ENCODE assay signal across 30 mouse cellular contexts in genomic region chr5:116950280-116950881, GRCm38 (mm10).
A peak's percentile ranks its signal among the peaks of the same experiment; 100 is the strongest.
DNase-seq lines count a peak whose midpoint lies in the region; ATAC-seq lines count a peak whose summit lies in the region.
"Had no signal": no experiment of that assay in that cellular context is flagged by ENCODE, and none has a peak within 500 bp of the region (broad histone marks: within the 10 kb centered on the region; RNA-seq: fewer than 3 reads in every experiment).

No protein-coding gene starts in this region.

- no peak overlapping the region for H3K27ac ChIP-seq in forebrain, embryonic 12.5 days
- H3K27ac ChIP-seq in forebrain, embryonic 14.5 days (ENCODE audit: low read depth, low read length) = no peak overlapping the region
- H3K27ac ChIP-seq in heart, embryonic 11.5 days (ENCODE audit: low read depth, low read length) = no peak overlapping the region
- H3K27ac ChIP-seq: embryonic facial prominence, embryonic 10.5 days; embryonic facial prominence, embryonic 13.5 days; forebrain, embryonic 13.5 days; heart, adult 2 months; heart, embryonic 15.5 days; hindbrain, embryonic 12.5 days; hindbrain, embryonic 15.5 days had no signal

- no peaks in the 10 kb centered on the region for H3K9me3 ChIP-seq in forebrain, embryonic 12.5 days
- no peaks in the 10 kb centered on the region for H3K9me3 ChIP-seq in forebrain, embryonic 14.5 days (replicated peaks; ENCODE audit: control insufficient read depth, low read length)
- no peaks in the 10 kb centered on the region for H3K9me3 ChIP-seq in heart, embryonic 11.5 days (replicated peaks; ENCODE audit: control insufficient read depth, low read length)
- H3K9me3 ChIP-seq: embryonic facial prominence, embryonic 10.5 days; embryonic facial prominence, embryonic 13.5 days; forebrain, embryonic 13.5 days; heart, embryonic 15.5 days; hindbrain, embryonic 12.5 days; hindbrain, embryonic 15.5 days had no signal

- no peak overlapping the region for H3K4me3 ChIP-seq in forebrain, embryonic 12.5 days (replicated peaks)
- no peak overlapping the region for H3K4me3 ChIP-seq in forebrain, embryonic 14.5 days (ENCODE audit: low read depth, low read length)
- no peak overlapping the region for H3K4me3 ChIP-seq in heart, embryonic 11.5 days (ENCODE audit: low read depth, low read length)
- H3K4me3 ChIP-seq: embryonic facial prominence, embryonic 10.5 days; embryonic facial prominence, embryonic 13.5 days; erythroblast, embryonic 14.5 days; forebrain, embryonic 13.5 days; heart, adult 2 months; heart, embryonic 15.5 days; hindbrain, embryonic 12.5 days; hindbrain, embryonic 15.5 days had no signal

- 0 out of 2 replicates have a peak, but pooled peaks have one; percentile 27 for ATAC-seq in forebrain, embryonic 12.5 days (ENCODE audit: low FRiP score)
- no peak for ATAC-seq in forebrain, embryonic 14.5 days
- ATAC-seq in heart, embryonic 11.5 days (replicated peaks; ENCODE audit: insufficient number of reproducible peaks, low FRiP score, low TSS enrichment) = peak; percentile 52; the same call in 1 of the 2 replicates
- ATAC-seq: activated CD4-positive, CD25-positive, alpha-beta regulatory T cell, adult 4 months; forebrain, embryonic 13.5 days; forebrain, postnatal 0 days; intestine, postnatal 0 days; Patski had no signal

- no peaks in the 10 kb centered on the region for H3K27me3 ChIP-seq in forebrain, embryonic 12.5 days
- H3K27me3 ChIP-seq in forebrain, embryonic 14.5 days (replicated peaks; ENCODE audit: control insufficient read depth, insufficient read depth, low read length) = no peaks in the 10 kb centered on the region
- H3K27me3 ChIP-seq in heart, embryonic 11.5 days (ENCODE audit: control insufficient read depth, insufficient read depth, low read length) = no peaks in the 10 kb centered on the region
- H3K27me3 ChIP-seq: embryonic facial prominence, embryonic 13.5 days; forebrain, embryonic 13.5 days; heart, embryonic 15.5 days; hindbrain, embryonic 12.5 days; hindbrain, embryonic 15.5 days; Patski had no signal

- no peaks in the 10 kb centered on the region for H3K4me1 ChIP-seq in forebrain, embryonic 12.5 days
- H3K4me1 ChIP-seq in forebrain, embryonic 14.5 days (ENCODE audit: control insufficient read depth, insufficient read depth, low read length) = no peaks in the 10 kb centered on the region
- no peaks in the 10 kb centered on the region for H3K4me1 ChIP-seq in heart, embryonic 11.5 days (ENCODE audit: control insufficient read depth, insufficient read depth, low read length)
- H3K4me1 ChIP-seq: embryonic facial prominence, embryonic 10.5 days; embryonic facial prominence, embryonic 13.5 days; forebrain, embryonic 13.5 days; heart, embryonic 15.5 days; hindbrain, embryonic 12.5 days; hindbrain, embryonic 15.5 days had no signal

- 24% methylated on average over 4 of the region's 4 CpGs for WGBS in forebrain, embryonic 12.5 days
- WGBS in forebrain, embryonic 14.5 days = 9% methylated on average over 4 of the region's 4 CpGs
- WGBS in heart, embryonic 11.5 days (ENCODE audit: insufficient replicate concordance) = 5% methylated on average over 4 of the region's 4 CpGs

- no peak overlapping the region for H3K9ac ChIP-seq in forebrain, embryonic 12.5 days
- no peak overlapping the region for H3K9ac ChIP-seq in forebrain, embryonic 14.5 days (ENCODE audit: low read length)
- H3K9ac ChIP-seq in heart, embryonic 11.5 days (ENCODE audit: low read depth, low read length) = no peak overlapping the region
- H3K9ac ChIP-seq: embryonic facial prominence, embryonic 13.5 days; forebrain, embryonic 13.5 days; forebrain, postnatal 0 days; heart, embryonic 15.5 days; hindbrain, embryonic 12.5 days; hindbrain, embryonic 15.5 days had no signal

- H3K4me2 ChIP-seq in forebrain, embryonic 12.5 days = no peak overlapping the region
- H3K4me2 ChIP-seq in forebrain, embryonic 14.5 days (ENCODE audit: low read length) = no peak overlapping the region
- no peak overlapping the region for H3K4me2 ChIP-seq in heart, embryonic 11.5 days
- H3K4me2 ChIP-seq: embryonic facial prominence, embryonic 13.5 days; forebrain, embryonic 13.5 days; heart, embryonic 15.5 days; hindbrain, embryonic 12.5 days; hindbrain, embryonic 15.5 days had no signal

- no peaks in the 10 kb centered on the region for H3K36me3 ChIP-seq in forebrain, embryonic 12.5 days (replicated peaks)
- no peaks in the 10 kb centered on the region for H3K36me3 ChIP-seq in forebrain, embryonic 14.5 days (ENCODE audit: control insufficient read depth, insufficient read depth, low read length)
- no peaks in the 10 kb centered on the region for H3K36me3 ChIP-seq in heart, embryonic 11.5 days (ENCODE audit: control insufficient read depth, insufficient read depth, low read length)
- H3K36me3 ChIP-seq: embryonic facial prominence, embryonic 10.5 days; embryonic facial prominence, embryonic 13.5 days; G1E; heart, embryonic 15.5 days; hindbrain, embryonic 12.5 days; hindbrain, embryonic 15.5 days had no signal

- no peak for DNase-seq in forebrain, embryonic 14.5 days (ENCODE audit: low spot score)
- no peak for DNase-seq in heart, adult 9 months (ENCODE audit: low spot score in 2 of 2)
- peak; percentile 3 for DNase-seq in lung, postnatal 10 days
- DNase-seq in lung, adult 18-20 months = no peak
- DNase-seq in ZHBTc4 (ENCODE audit: low read depth, low spot score) = peak; percentile 23
- no peak for DNase-seq in frontal cortex, postnatal 14 days (ENCODE audit: low spot score in 2 of 2)
- DNase-seq: adrenal gland, adult 8-10 months; adrenal gland, postnatal 25 days; cerebellum, adult 11-12 months; cerebellum, adult 8-10 months; cerebellum, postnatal 10 days; cerebellum, postnatal 36 days; embryo, embryonic 11 days; forebrain, postnatal 0 days; gastrocnemius, postnatal 25 days; heart, adult 2 months; heart, postnatal 14 days had no signal

Comparison
In these comparisons a context has a peak if more than half of its experiments do, and no peak if none do; other contexts are left out.
1. DNase-seq: peak in lung, postnatal 10 days (single experiment) and ZHBTc4 (single experiment); none in forebrain, embryonic 14.5 days (single experiment), heart, adult 9 months (0 of 2), lung, adult 18-20 months (0 of 2) and frontal cortex, postnatal 14 days (0 of 2).